Mouse (Mus musculus) lung, postnatal 36 days (tissue): ENCODE measurements around the gene Olfr577.

ENCODE experiments used
- DNase-seq: peaks from one replicate; pipeline ENCODE4 v3.0.0; 2022; ENCODE audit warnings: mixed read lengths

The Olfr577 gene

DNA sequence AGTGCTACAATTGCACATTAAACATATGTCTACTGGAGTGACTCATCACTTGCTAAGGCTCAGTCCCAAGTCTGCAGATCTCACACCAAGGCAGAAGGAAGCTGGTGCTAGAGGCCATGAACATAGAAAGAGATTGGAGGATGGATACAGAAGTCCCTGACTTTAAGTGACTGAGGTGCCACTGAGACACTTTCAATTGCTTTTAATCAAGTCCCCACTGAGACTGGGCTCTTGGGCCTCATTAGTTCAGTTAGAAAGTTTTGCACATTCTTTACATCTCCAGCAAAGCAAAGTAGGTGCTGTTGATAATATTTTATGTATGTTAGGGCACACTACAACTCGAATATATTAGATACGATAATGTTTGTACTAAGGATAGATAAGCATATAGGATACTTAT is at the start of gene Olfr577:
Gene Olfr577, minus strand, starts transcription at position 101 of the 400 bp plus-strand sequence.
- DNase-seq: no peak

DNA sequence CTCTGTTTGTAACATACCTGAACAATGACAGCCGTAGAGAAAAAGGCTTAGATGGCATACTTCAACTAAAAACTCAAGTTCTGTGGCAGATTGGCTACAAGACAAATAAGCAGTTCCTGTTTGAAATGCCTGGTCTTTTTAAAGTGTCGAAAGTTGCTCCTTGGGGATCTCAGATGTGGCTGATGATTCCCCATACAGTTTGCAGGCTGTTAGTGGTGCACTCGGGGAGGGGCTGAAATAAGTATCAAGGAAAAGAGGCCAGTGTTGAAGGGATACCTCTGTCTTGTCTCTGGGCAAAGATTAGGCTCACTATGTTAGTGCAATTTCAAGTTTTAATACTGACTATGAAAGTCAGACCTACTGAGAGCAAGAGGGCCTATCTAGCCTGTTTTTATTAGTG is 13.5 kb upstream of the Olfr577 start, which contains the start of gene Olfr578:
Gene Olfr578, minus strand, starts transcription at position 101 of the 400 bp plus-strand sequence.
- no peak for DNase-seq

- no peak for DNase-seq
These were observed 1.3 kb downstream of the Olfr577 start for GRCm38 (mm10) chr7:102974399-102974798.

GRCm38 (mm10) chr7:102962360-102962759 is 13.4 kb downstream of the Olfr577 start, which contains the start of gene Olfr576:
Gene Olfr576 (plus strand): TSS chr7:102962660.
- no peak for DNase-seq

- DNase-seq: no peak
These were observed 17.1 kb downstream of the Olfr577 start, which contains the start of gene Olfr575 for GRCm38 (mm10) chr7:102958593-102958992. Gene Olfr575 (minus strand): TSS chr7:102958775.

DNA sequence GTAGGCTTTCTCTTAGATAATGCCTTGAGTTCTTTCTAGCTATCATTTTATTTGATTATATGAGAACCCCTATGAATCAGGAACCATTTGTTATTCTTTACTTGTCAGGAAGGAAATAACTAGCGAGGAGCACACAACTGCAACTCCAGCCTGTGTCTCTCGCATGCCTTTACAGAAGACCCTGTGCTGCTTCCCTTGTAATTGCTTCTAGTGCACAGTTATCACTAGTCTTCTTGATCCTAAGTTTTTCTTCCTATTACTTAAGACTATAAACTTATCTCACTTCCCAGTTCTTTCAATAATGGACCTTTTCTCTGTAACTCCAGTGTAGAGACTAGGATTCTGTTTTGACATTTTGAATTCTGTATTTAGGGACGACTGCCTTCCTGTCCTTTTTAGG is 17.6 kb downstream of the Olfr577 start:
- no peak for DNase-seq

- DNase-seq: no peak
These were observed 25.0 kb downstream of the Olfr577 start for GRCm38 (mm10) chr7:102950732-102951131.

GRCm38 (mm10) chr7:102948167-102948566 is 27.6 kb downstream of the Olfr577 start, which contains the start of gene Olfr574:
Gene Olfr574 (plus strand): TSS chr7:102948467.
- no peak for DNase-seq

DNA sequence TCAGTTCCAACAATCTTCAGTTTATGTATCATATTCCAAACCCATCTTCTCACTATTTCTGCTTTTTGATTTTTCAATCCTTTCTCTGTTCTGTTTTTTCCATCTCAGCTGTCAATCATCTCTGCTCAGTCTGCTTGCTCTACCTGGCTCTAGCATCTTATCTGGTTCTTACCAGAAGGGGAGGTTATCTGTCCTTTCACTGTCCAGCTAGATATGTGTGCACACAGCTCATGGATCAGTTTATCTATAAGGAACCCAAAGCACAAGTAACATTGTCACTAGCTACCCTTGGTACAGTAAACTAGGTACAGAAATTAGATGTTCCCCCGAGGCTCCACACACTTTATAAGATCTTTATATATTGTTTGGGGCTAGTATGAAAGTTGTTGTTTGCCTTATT is 32.3 kb downstream of the Olfr577 start:
- no peak for DNase-seq

DNA sequence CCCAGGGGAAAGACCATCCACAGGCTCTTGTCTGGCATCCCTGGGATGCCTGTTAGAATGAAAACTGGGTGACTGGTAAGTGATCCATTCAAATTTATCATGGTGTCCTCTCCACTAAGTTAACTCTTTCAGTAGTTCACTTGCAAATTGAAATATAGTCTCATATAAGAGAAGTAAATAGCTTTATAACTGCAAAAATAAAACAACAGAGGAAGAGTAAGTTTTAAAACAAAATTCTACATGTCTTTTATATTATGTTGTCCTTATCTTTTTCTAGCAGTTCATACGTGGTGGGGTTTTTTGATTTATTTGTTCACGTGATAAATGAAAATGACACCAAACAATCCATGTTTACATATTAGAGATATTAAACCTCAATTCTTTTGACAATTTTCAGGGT is 33.3 kb downstream of the Olfr577 start, which contains the start of gene Olfr573-ps1:
Gene Olfr573-ps1, minus strand, starts transcription at position 101 of the 400 bp plus-strand sequence.
- no peak for DNase-seq

DNA sequence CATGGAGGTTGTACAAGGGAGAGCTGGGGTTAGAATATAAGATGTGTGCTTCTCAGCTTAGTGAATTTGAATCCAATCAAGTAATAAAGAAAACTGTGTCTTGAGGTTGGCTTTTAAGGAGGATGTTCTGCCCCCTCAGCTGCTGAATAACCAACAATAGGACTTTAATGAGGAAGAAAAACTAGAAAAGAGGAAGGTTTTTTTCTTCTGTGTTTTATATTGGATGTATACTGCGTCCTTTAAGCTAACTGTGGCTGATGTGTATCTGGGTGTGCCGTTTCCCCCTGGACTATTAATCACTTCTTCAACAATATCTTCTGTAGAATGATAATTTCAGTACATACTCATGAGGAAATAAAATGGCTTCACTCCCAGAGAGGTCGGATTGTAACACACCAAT is 48.6 kb downstream of the Olfr577 start:
- no peak for DNase-seq

DNA sequence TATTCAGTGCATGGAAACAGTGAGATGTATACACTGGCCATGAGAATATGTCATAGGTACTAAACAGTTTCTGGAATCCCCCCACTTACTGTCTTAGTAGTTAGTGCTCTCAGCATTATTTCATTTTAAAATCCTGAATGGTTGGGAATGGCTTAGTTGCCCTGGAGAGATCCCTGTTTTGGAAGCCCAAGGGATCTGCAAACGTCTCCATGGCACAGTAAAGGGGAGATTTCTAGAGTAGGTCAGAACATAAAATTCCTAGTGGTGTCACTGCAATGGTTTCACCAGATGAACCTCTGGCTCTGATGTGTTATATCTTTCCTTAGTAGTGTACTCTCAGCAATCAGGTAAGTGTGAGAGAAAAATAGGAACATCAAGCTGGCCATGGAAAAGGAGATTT is 51.6 kb downstream of the Olfr577 start, which contains the start of gene Olfr572:
Gene Olfr572, plus strand, starts transcription at position 301 of the 400 bp plus-strand sequence.
- DNase-seq: no peak
